Mouse (Mus musculus): Measurements from ENCODE around the gene Adamtsl2. TPM values are rescaled to one million over a fixed set of nuclear protein-coding genes. Genes with fewer than 3 reads are reported as not detected.

The Adamtsl2 gene
- polyA plus RNA-seq, 1 experiment, result 1.9 TPM

- Histone ChIP-seq H3K4me1 (ENCODE audit: control insufficient read depth, insufficient read depth, insufficient read length, low read length) (no peaks in the 10 kb centered on the region), H3K36me3 (ENCODE audit: control insufficient read depth, insufficient read depth, low read length) (no peaks in the 10 kb centered on the region), H3K27me3 (ENCODE audit: control insufficient read depth, insufficient read depth, low read length) (no peaks in the 10 kb centered on the region), H3K4me3 (ENCODE audit: low read depth, low read length) (no peak overlapping the region), H3K27ac (ENCODE audit: insufficient read depth, low read depth, low read length) (peak overlapping the region; percentile 37; the same call in 1 of the 2 replicates)
- WGBS, result 54% methylated on average over 13 of the region's 13 CpGs
- TF ChIP-seq POLR2A (IDR thresholded peaks at IDR 0.05; ENCODE audit: low read depth, low read length), result no peak
- TF ChIP-seq CTCF (IDR thresholded peaks at IDR 0.05; ENCODE audit: extremely low read depth, insufficient read length, insufficient replicate concordance, low read depth, low read length), result no peak
Observed at GRCm38 (mm10) chr2:27096341-27096981, 17.3 kb downstream of the Adamtsl2 start.

DNA sequence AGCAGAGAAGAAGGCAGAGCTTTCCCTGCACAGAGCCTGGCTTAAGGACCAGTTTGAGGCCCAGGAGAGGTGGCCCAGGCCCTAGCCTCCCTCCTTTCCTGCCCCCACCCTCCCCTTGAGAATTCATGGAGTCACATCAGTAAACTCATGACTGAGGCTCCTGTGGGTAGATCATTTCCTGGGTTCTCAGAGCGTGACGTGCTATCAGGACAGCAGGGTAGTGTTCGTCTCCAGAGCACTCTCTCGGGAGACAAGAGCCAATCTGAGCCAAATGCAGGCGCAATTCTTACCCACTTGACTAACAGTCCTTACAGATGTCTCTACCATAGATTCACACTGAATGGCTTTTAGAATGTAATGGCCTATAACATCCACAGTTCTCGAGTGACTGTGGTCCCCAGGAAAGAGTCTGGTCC lies 18.1 kb downstream of the Adamtsl2 start:
- Histone ChIP-seq H3K27me3 (ENCODE audit: control insufficient read depth, insufficient read depth, low read length) (no peaks in the 10 kb centered on the region), H3K36me3 (ENCODE audit: control insufficient read depth, insufficient read depth, low read length) (no peaks in the 10 kb centered on the region), H3K4me3 (ENCODE audit: low read depth, low read length) (no peak overlapping the region), H3K27ac (ENCODE audit: insufficient read depth, low read depth, low read length) (no peak overlapping the region), H3K4me1 (ENCODE audit: control insufficient read depth, insufficient read depth, insufficient read length, low read length) (no peaks in the 10 kb centered on the region)
- TF ChIP-seq POLR2A (IDR thresholded peaks at IDR 0.05; ENCODE audit: low read depth, low read length) (no peak), CTCF (IDR thresholded peaks at IDR 0.05; ENCODE audit: extremely low read depth, insufficient read length, insufficient replicate concordance, low read depth, low read length) (no peak)
- WGBS, result 50% methylated on average over 6 of the region's 6 CpGs

DNA sequence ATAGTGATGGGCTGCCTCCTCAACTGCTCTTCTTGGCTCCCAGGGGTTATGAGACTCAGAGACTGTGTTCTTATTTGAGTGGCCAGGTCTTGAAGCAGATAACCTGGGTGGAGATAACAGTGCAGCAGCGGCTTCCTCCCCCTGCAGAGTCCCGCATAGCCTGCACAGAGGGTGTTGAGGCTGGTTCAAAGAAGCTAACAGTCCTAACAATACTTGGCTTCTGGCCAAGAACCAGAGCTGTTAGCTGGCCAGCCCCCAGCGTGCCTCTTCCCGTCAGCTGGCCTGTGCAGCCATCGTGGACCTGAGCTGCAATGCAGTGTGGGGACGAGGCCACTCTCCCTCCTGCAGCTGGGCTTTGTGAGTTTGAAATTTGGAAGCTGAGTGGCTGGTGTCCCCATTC lies 18.6 kb downstream of the Adamtsl2 start:
- Histone ChIP-seq H3K27me3 (ENCODE audit: control insufficient read depth, insufficient read depth, low read length) (no peaks in the 10 kb centered on the region), H3K36me3 (ENCODE audit: control insufficient read depth, insufficient read depth, low read length) (no peaks in the 10 kb centered on the region), H3K4me3 (ENCODE audit: low read depth, low read length) (no peak overlapping the region), H3K4me1 (ENCODE audit: control insufficient read depth, insufficient read depth, insufficient read length, low read length) (no peaks in the 10 kb centered on the region), H3K27ac (ENCODE audit: insufficient read depth, low read depth, low read length) (no peak overlapping the region)
- 5% methylated on average over 6 of the region's 6 CpGs for WGBS
- TF ChIP-seq POLR2A (IDR thresholded peaks at IDR 0.05; ENCODE audit: low read depth, low read length), result no peak
- no peak for TF ChIP-seq CTCF (IDR thresholded peaks at IDR 0.05; ENCODE audit: extremely low read depth, insufficient read length, insufficient replicate concordance, low read depth, low read length)

DNA sequence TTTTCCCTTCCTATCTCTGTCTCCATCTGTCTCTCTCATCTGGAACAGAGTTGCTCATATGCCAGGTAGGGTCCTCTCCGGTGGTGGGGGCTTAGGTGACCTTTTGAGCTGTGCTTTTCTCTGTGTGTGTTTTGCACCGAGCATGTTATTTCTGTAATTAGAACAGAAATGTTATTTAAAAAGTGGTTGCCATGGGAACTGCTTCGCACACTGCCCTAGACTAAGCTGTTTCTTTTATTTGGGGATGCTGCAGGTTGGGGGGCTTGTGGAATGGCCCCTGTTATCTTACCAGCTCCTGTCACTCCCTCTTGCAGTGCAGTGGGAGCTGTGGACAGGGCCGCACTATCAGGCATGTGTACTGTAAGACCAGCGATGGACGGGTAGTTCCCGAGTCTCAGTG lies 24.4 kb downstream of the Adamtsl2 start:
- no peaks in the 10 kb centered on the region for H3K4me1 ChIP-seq (ENCODE audit: control insufficient read depth, insufficient read depth, insufficient read length, low read length)
- H3K4me3 ChIP-seq (ENCODE audit: low read depth, low read length), result no peak overlapping the region
- WGBS, result 72% methylated on average over 7 of the region's 7 CpGs
- H3K36me3 ChIP-seq (ENCODE audit: control insufficient read depth, insufficient read depth, low read length), result no peaks in the 10 kb centered on the region
- no peak for TF ChIP-seq CTCF (IDR thresholded peaks at IDR 0.05; ENCODE audit: extremely low read depth, insufficient read length, insufficient replicate concordance, low read depth, low read length)
- no peaks in the 10 kb centered on the region for H3K27me3 ChIP-seq (ENCODE audit: control insufficient read depth, insufficient read depth, low read length)
- H3K27ac ChIP-seq (ENCODE audit: insufficient read depth, low read depth, low read length), result no peak overlapping the region

GRCm38 (mm10) chr2:27106816-27107215 lies 27.6 kb downstream of the Adamtsl2 start:
- no peak overlapping the region for H3K27ac ChIP-seq (ENCODE audit: insufficient read depth, low read depth, low read length)
- 58% methylated on average over 3 of the region's 3 CpGs for WGBS
- H3K27me3 ChIP-seq (ENCODE audit: control insufficient read depth, insufficient read depth, low read length), result no peaks in the 10 kb centered on the region
- TF ChIP-seq CTCF (IDR thresholded peaks at IDR 0.05; ENCODE audit: extremely low read depth, insufficient read length, insufficient replicate concordance, low read depth, low read length), result no peak
- no peak for TF ChIP-seq POLR2A (IDR thresholded peaks at IDR 0.05; ENCODE audit: low read depth, low read length)
- no peaks in the 10 kb centered on the region for H3K36me3 ChIP-seq (ENCODE audit: control insufficient read depth, insufficient read depth, low read length)
- no peaks in the 10 kb centered on the region for H3K4me1 ChIP-seq (ENCODE audit: control insufficient read depth, insufficient read depth, insufficient read length, low read length)
- no peak overlapping the region for H3K4me3 ChIP-seq (ENCODE audit: low read depth, low read length)

GRCm38 (mm10) chr2:27108144-27108543 lies 29.0 kb downstream of the Adamtsl2 start:
- TF ChIP-seq CTCF (IDR thresholded peaks at IDR 0.05; ENCODE audit: extremely low read depth, insufficient read length, insufficient replicate concordance, low read depth, low read length) (no peak), POLR2A (IDR thresholded peaks at IDR 0.05; ENCODE audit: low read depth, low read length) (no peak)
- Histone ChIP-seq H3K4me3 (ENCODE audit: low read depth, low read length) (no peak overlapping the region), H3K36me3 (ENCODE audit: control insufficient read depth, insufficient read depth, low read length) (no peaks in the 10 kb centered on the region), H3K27ac (ENCODE audit: insufficient read depth, low read depth, low read length) (no peak overlapping the region), H3K4me1 (ENCODE audit: control insufficient read depth, insufficient read depth, insufficient read length, low read length) (no peaks in the 10 kb centered on the region), H3K27me3 (ENCODE audit: control insufficient read depth, insufficient read depth, low read length) (no peaks in the 10 kb centered on the region)
- 70% methylated on average over 2 of the region's 2 CpGs for WGBS

GRCm38 (mm10) chr2:27109052-27109451 lies 29.9 kb downstream of the Adamtsl2 start:
- no peaks in the 10 kb centered on the region for H3K27me3 ChIP-seq (ENCODE audit: control insufficient read depth, insufficient read depth, low read length)
- TF ChIP-seq CTCF (IDR thresholded peaks at IDR 0.05; ENCODE audit: extremely low read depth, insufficient read length, insufficient replicate concordance, low read depth, low read length) (no peak), POLR2A (IDR thresholded peaks at IDR 0.05; ENCODE audit: low read depth, low read length) (no peak)
- H3K36me3 ChIP-seq (ENCODE audit: control insufficient read depth, insufficient read depth, low read length), result no peaks in the 10 kb centered on the region
- WGBS, result 81% methylated on average over 5 of the region's 5 CpGs
- no peaks in the 10 kb centered on the region for H3K4me1 ChIP-seq (ENCODE audit: control insufficient read depth, insufficient read depth, insufficient read length, low read length)
- H3K27ac ChIP-seq (ENCODE audit: insufficient read depth, low read depth, low read length), result no peak overlapping the region
- H3K4me3 ChIP-seq (ENCODE audit: low read depth, low read length), result no peak overlapping the region

Measured in small intestine, adult 2 months (tissue).